Mouse (Mus musculus) kidney, embryonic 14.5 days (tissue): Measurements from ENCODE around the gene S100pbp. TPM values are rescaled to one million over a fixed set of nuclear protein-coding genes. Genes with fewer than 3 reads are reported as not detected.
A peak's percentile ranks its signal among the peaks of the same experiment; 100 is the strongest.

Experiments
- ATAC-seq: fragments of 200-750 bp; cut with Nextera tagmentation; 2 replicates; pipeline ENCODE4 v1.8.0; 2017; ENCODE audit warnings: moderate number of reproducible peaks, mild to moderate bottlenecking, moderate TSS enrichment, moderate library complexity; ENCODE audit not compliant: low FRiP score, low TSS enrichment
- H3K27ac ChIP-seq: fragments of 300-500 bp; sonication (generic); 2 replicates; pipeline ENCODE4 v1.5.1; 2014; ENCODE audit warnings: low read depth, mild to moderate bottlenecking, low read length, moderate library complexity, mixed read lengths
- H3K27me3 ChIP-seq: fragments of 300-500 bp; sonication (generic); 2 replicates; pipeline ENCODE4 v1.6.1; 2014; ENCODE audit warnings: mild to moderate bottlenecking, low read length; ENCODE audit not compliant: control insufficient read depth, insufficient read depth
- H3K36me3 ChIP-seq: fragments of 300-500 bp; sonication (generic); 2 replicates; pipeline ENCODE4 v1.6.1; 2014; ENCODE audit warnings: low read length, mixed read lengths; ENCODE audit not compliant: control insufficient read depth, insufficient read depth
- H3K4me1 ChIP-seq: fragments of 300-500 bp; sonication (generic); 2 replicates; pipeline ENCODE4 v1.6.1; 2014; ENCODE audit warnings: low read length, mixed read lengths; ENCODE audit not compliant: control insufficient read depth, insufficient read depth
- H3K4me2 ChIP-seq: fragments of 300-500 bp; sonication (generic); replicated peaks from 2 replicates; pipeline ENCODE4 v1.6.1; 2014; ENCODE audit warnings: low read depth, mild to moderate bottlenecking, low read length
- H3K4me3 ChIP-seq: fragments of 300-500 bp; sonication (generic); 2 replicates; pipeline ENCODE4 v1.5.1; 2014; ENCODE audit warnings: mild to moderate bottlenecking, low read length
- H3K9ac ChIP-seq: fragments of 300-500 bp; sonication (generic); 2 replicates; pipeline ENCODE4 v1.6.1; 2014; ENCODE audit warnings: low read depth, mild to moderate bottlenecking, low read length, moderate library complexity
- H3K9me3 ChIP-seq: fragments of 300-500 bp; sonication (generic); 2 replicates; pipeline ENCODE4 v1.6.1; 2016; ENCODE audit warnings: low read length; ENCODE audit not compliant: control insufficient read depth
- WGBS: fragments of 180-500 bp; shearing (Covaris S2); extraction: QIAGEN DNeasy Blood & Tissue Kit; methylation state at CpG from one replicate; pipeline ENCODE4 v1.1.7; 2014; 5-methylcytosine and 5-hydroxymethylcytosine counted together
- polyA plus RNA-seq: library from polyadenylated mRNA; unstranded; fragments of >200 nt; fragmentation: Nextera tagmentation; extraction: Ambion mirVana; gene quantifications from 2 replicates; pipeline ENCODE4 v1.2.1, GENCODE M21; 2014

The S100pbp gene
- polyA plus RNA-seq, 1 experiment from 2014 or later, result 28.9 TPM

DNA sequence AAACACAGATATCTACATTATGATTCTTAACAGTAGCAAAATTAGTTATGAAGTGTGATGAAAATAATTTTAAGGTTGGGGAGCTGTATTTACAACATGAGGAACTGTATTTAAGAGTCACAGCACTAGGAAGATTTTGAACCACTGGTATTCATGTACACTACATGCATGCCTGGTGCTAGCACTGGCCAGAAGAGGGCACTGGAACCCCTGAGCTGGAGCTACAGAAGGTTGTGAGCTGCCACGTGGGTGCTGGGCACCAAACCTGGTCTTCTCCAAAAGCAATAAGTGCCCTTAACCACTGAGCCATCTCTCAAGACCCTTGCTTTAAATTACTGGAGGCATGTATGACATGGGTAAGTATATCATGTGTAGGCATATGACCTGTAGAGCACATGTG, 17.0 kb downstream of the S100pbp start:
- no peak overlapping the region for H3K4me2 ChIP-seq
- WGBS, result 69% methylated on average over 1 of the region's 1 CpGs
- no peak overlapping the region for H3K27ac ChIP-seq
- peaks cover 4% of the 10 kb centered on the region; the same call in 1 of the 2 replicates for H3K9me3 ChIP-seq
- no peak overlapping the region for H3K4me3 ChIP-seq
- no peaks in the 10 kb centered on the region for H3K4me1 ChIP-seq
- H3K9ac ChIP-seq, result no peak overlapping the region
- peaks cover 65% of the 10 kb centered on the region for H3K36me3 ChIP-seq
- ATAC-seq, result no peak
- H3K27me3 ChIP-seq, result no peaks in the 10 kb centered on the region

DNA sequence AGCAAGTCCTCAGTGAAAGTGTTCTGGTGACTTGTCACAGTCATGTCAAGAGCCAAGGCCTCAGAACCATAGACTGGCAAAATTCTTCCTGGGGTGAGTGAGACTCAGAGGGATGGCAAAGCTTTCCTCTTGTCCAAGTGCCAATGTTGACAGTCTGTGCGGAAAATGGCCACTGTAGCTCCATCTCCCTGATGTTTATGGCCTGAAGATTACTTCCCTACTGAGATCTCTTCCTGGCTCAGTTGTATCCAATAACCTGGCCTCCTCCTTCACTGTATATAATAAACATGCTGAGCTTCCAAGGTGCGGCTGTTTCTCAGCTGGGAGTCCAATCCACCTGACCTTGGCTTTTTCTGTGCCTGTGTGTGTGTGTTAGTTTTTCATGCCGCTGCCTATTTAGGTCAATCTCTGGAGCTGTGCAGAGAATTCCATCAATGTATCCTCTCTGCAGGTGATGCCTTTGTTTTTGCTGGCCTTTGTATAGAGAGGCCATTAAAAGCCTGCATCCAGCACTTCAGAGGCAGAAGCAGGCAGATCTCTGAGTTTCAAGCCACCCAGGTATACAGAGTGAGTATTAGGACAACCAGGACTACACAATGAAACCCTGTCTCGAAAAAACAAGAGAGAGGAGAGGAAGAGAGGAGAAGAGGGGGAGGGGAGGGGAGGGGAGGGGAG, 27.8 kb downstream of the S100pbp start:
- WGBS, result 89% methylated on average over 4 of the region's 4 CpGs
- Histone ChIP-seq H3K36me3 (peaks cover 43% of the 10 kb centered on the region), H3K9me3 (no peaks in the 10 kb centered on the region; the same call in 1 of the 2 replicates)

GRCm38 (mm10) chr4:129161076-129161475, 28.5 kb downstream of the S100pbp start:
- 91% methylated on average over 1 of the region's 1 CpGs for WGBS
- H3K4me2 ChIP-seq, result no peak overlapping the region

More for the DNA sequence above, 27.8 kb downstream of the S100pbp start:
- Histone ChIP-seq H3K4me2 (no peak overlapping the region), H3K9ac (no peak overlapping the region), H3K27me3 (no peaks in the 10 kb centered on the region), H3K27ac (no peak overlapping the region), H3K4me1 (no peaks in the 10 kb centered on the region), H3K4me3 (no peak overlapping the region)
- ATAC-seq, result no peak

GRCm38 (mm10) chr4:129158549-129158948, 31.0 kb downstream of the S100pbp start:
- Histone ChIP-seq H3K27ac (no peak overlapping the region), H3K9ac (no peak overlapping the region), H3K9me3 (no peaks in the 10 kb centered on the region), H3K27me3 (no peaks in the 10 kb centered on the region), H3K4me1 (no peaks in the 10 kb centered on the region), H3K4me3 (no peak overlapping the region), H3K4me2 (no peak overlapping the region), H3K36me3 (peaks cover 53% of the 10 kb centered on the region)
- WGBS, result 72% methylated on average over 3 of the region's 3 CpGs
- no peak for ATAC-seq

More at GRCm38 (mm10) chr4:129161076-129161475, 28.5 kb downstream of the S100pbp start:
- no peak overlapping the region for H3K9ac ChIP-seq
- no peaks in the 10 kb centered on the region; the same call in 1 of the 2 replicates for H3K9me3 ChIP-seq
- no peaks in the 10 kb centered on the region for H3K4me1 ChIP-seq
- H3K4me3 ChIP-seq, result no peak overlapping the region
- H3K36me3 ChIP-seq, result peaks cover 45% of the 10 kb centered on the region
- ATAC-seq, result no peak
- no peaks in the 10 kb centered on the region for H3K27me3 ChIP-seq
- H3K27ac ChIP-seq, result no peak overlapping the region

DNA sequence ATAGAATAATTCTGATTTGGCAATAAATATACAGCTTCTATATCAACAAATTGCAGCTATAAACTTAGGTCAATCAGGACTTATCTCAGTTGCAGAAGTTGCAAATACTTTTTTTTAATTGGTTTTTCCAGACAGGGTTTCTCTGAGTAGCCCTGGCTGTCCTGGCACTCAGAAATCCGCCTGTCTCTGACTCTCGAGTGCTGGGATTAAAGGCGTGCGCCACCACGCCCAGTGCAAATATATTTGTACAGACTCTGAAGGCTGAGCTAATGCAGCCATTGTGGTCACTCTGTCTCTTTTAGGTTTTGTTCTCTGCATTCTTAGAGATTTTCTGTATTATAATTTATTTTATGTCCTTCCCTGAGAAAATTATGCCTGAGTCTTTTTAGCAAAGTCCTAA, 32.0 kb downstream of the S100pbp start:
- Histone ChIP-seq H3K27me3 (no peaks in the 10 kb centered on the region), H3K9me3 (no peaks in the 10 kb centered on the region), H3K4me1 (no peaks in the 10 kb centered on the region), H3K27ac (no peak overlapping the region), H3K36me3 (peaks cover 59% of the 10 kb centered on the region), H3K9ac (no peak overlapping the region), H3K4me2 (no peak overlapping the region), H3K4me3 (no peak overlapping the region)
- WGBS, result 89% methylated on average over 5 of the region's 5 CpGs
- no peak for ATAC-seq

GRCm38 (mm10) chr4:129151276-129151811, 38.2 kb downstream of the S100pbp start:
- ATAC-seq, result no peak
- Histone ChIP-seq H3K27me3 (no peaks in the 10 kb centered on the region), H3K4me1 (no peaks in the 10 kb centered on the region), H3K4me2 (no peak overlapping the region), H3K9me3 (no peaks in the 10 kb centered on the region), H3K36me3 (peaks cover 73% of the 10 kb centered on the region), H3K27ac (no peak overlapping the region; the same call in 1 of the 2 replicates), H3K4me3 (no peak overlapping the region), H3K9ac (no peak overlapping the region)
- 86% methylated on average over 4 of the region's 4 CpGs for WGBS

DNA sequence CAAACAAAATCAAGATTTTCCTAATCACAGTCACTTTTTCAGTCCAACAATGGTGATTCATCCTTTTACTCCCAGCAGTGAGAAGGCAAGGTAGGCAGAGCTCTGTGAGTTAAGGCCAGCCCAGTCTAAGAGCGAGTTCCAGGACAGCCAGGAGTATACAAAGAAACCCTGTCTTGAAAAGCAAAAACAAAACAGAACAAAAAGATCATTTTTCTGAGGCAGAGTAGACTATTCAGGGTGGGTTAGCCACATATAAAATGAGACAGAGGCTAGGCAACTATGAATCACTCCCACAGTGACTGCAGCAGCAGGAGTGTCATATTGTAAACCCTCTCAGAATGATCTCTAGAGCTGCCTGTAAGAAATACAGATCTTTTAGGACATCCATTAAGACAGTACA, 40.2 kb downstream of the S100pbp start:
- no peak overlapping the region for H3K4me3 ChIP-seq
- no peaks in the 10 kb centered on the region for H3K27me3 ChIP-seq
- ATAC-seq, result no peak
- 88% methylated on average over 1 of the region's 1 CpGs for WGBS
- H3K4me2 ChIP-seq, result no peak overlapping the region
- H3K9ac ChIP-seq, result no peak overlapping the region
- H3K27ac ChIP-seq, result no peak overlapping the region
- no peaks in the 10 kb centered on the region for H3K4me1 ChIP-seq
- H3K9me3 ChIP-seq, result no peaks in the 10 kb centered on the region
- H3K36me3 ChIP-seq, result peaks cover 55% of the 10 kb centered on the region

DNA sequence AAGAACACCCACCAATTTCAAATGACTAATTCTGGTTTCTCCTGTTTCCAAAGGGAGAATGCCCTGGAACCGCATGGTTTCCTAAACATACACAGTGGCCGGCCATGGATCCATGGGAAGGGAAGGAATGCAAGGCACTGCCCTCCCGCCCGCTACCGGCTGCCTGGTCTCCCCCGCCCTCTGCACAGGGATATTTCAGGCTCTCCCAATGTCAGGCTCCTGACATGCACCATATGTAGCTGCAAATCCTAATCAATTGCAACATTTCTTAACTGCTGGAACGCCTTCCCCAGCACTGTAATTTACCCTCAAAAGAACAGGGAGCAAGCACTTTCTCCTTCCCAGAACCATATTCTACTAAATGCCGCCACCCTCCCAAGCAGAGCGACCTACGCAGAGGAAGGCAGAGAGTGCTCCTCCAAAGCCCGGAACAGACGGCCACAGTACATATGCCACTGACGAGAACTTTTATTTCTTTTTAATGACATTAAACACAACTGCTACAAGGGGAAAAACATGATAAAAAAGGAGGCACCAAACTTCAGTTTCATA, 41.9 kb downstream of the S100pbp start:
- no peak overlapping the region for H3K4me2 ChIP-seq
- WGBS, result 65% methylated on average over 13 of the region's 13 CpGs
- no peaks in the 10 kb centered on the region for H3K9me3 ChIP-seq
- H3K27me3 ChIP-seq, result no peaks in the 10 kb centered on the region
- no peak overlapping the region for H3K4me3 ChIP-seq
- H3K9ac ChIP-seq, result no peak overlapping the region
- no peaks in the 10 kb centered on the region for H3K4me1 ChIP-seq
- peaks cover 41% of the 10 kb centered on the region for H3K36me3 ChIP-seq
- ATAC-seq, result no peak
- H3K27ac ChIP-seq, result peak overlapping the region; percentile 43; the same call in 1 of the 2 replicates

- no peaks in the 10 kb centered on the region for H3K9me3 ChIP-seq
- no peak overlapping the region for H3K27ac ChIP-seq
- H3K4me2 ChIP-seq, result no peak overlapping the region
- no peak overlapping the region for H3K9ac ChIP-seq
- no peaks in the 10 kb centered on the region for H3K4me1 ChIP-seq
- no peak overlapping the region for H3K4me3 ChIP-seq
- no peak for ATAC-seq
- WGBS, result 59% methylated on average over 2 of the region's 2 CpGs
- H3K27me3 ChIP-seq, result no peaks in the 10 kb centered on the region
- H3K36me3 ChIP-seq, result peaks cover 29% of the 10 kb centered on the region
These were observed 43.1 kb downstream of the S100pbp start for GRCm38 (mm10) chr4:129146392-129146791.
